Mouse (Mus musculus) CD8-positive naive resting alpha-beta T cell, adult 2 months (primary cell): Measurements from ENCODE around the gene Bnc2.

Source experiments
- DNase-seq, 2 experiments: peaks; one replicate each; pipeline ENCODE4 v3.0.0; 2022; ENCODE audit warnings: low read depth in 2 of 2, low spot score in 2 of 2

Gene Bnc2

GRCm38 (mm10) chr4:84510466-84510865 is 164.6 kb downstream of the Bnc2 start:
- DNase-seq: no peak

GRCm38 (mm10) chr4:84507551-84507950 is 167.5 kb downstream of the Bnc2 start:
- DNase-seq: no peak

- DNase-seq: no peak
Observed at GRCm38 (mm10) chr4:84502581-84503269, 172.3 kb downstream of the Bnc2 start.

- no peak for DNase-seq
Observed at GRCm38 (mm10) chr4:84500796-84501349, 174.2 kb downstream of the Bnc2 start.

GRCm38 (mm10) chr4:84500259-84500658 is 174.8 kb downstream of the Bnc2 start:
- no peak for DNase-seq

- no peak for DNase-seq
Observed at GRCm38 (mm10) chr4:84498469-84498868, 176.6 kb downstream of the Bnc2 start.

- DNase-seq: no peak
Observed at GRCm38 (mm10) chr4:84488323-84488722, 186.8 kb downstream of the Bnc2 start.

- no peak for DNase-seq
Observed at GRCm38 (mm10) chr4:84482680-84483079, 192.4 kb downstream of the Bnc2 start.

- DNase-seq: no peak
Observed at GRCm38 (mm10) chr4:84472643-84473042, 202.4 kb downstream of the Bnc2 start.

GRCm38 (mm10) chr4:84470106-84470885 is 204.8 kb downstream of the Bnc2 start:
- DNase-seq: no peak

GRCm38 (mm10) chr4:84469400-84469799 is 205.7 kb downstream of the Bnc2 start:
- no peak for DNase-seq

GRCm38 (mm10) chr4:84467722-84468121 is 207.4 kb downstream of the Bnc2 start:
- no peak for DNase-seq

GRCm38 (mm10) chr4:84458218-84458560 is 216.9 kb downstream of the Bnc2 start:
- DNase-seq: no peak

GRCm38 (mm10) chr4:84457512-84458217 is 217.4 kb downstream of the Bnc2 start:
- no peak for DNase-seq

- DNase-seq: no peak
Observed at GRCm38 (mm10) chr4:84456853-84457249, 218.2 kb downstream of the Bnc2 start.

GRCm38 (mm10) chr4:84456198-84456852 is 218.8 kb downstream of the Bnc2 start:
- no peak for DNase-seq

- DNase-seq: no peak
Observed at GRCm38 (mm10) chr4:84454493-84454892, 220.6 kb downstream of the Bnc2 start.

- no peak for DNase-seq
Observed at GRCm38 (mm10) chr4:84453586-84453985, 221.5 kb downstream of the Bnc2 start.

GRCm38 (mm10) chr4:84452642-84453041 is 222.4 kb downstream of the Bnc2 start:
- no peak for DNase-seq

- DNase-seq: no peak
Observed at GRCm38 (mm10) chr4:84449246-84450005, 225.6 kb downstream of the Bnc2 start.
